Mouse (Mus musculus): ENCODE results near the gene Slc5a2.
A peak's percentile ranks its signal among the peaks of the same experiment; 100 is the strongest.

- TF ChIP-seq POLR2A (IDR thresholded peaks at IDR 0.05; ENCODE audit: low read depth, low read length): peak; percentile 67
- no peak for TF ChIP-seq CTCF (IDR thresholded peaks at IDR 0.05; ENCODE audit: borderline replicate concordance, insufficient read depth, low read length)
Observed at GRCm38 (mm10) chr7:128255757-128256156, 9.7 kb upstream of the Slc5a2 start.
